ENCODE assay signal across 13 mouse cellular contexts in genomic region chr3:81661620-81662019, GRCm38 (mm10).
A peak's percentile ranks its signal among the peaks of the same experiment; 100 is the strongest.
DNase-seq lines count a peak whose midpoint lies in the region; ATAC-seq lines count a peak whose summit lies in the region.
"Had no signal": no experiment of that assay in that cellular context is flagged by ENCODE, and none has a peak within 500 bp of the region (broad histone marks: within the 10 kb centered on the region; RNA-seq: fewer than 3 reads in every experiment).

No protein-coding gene starts in this region.

- H3K4me1 ChIP-seq in hindbrain, embryonic 10.5 days (replicated peaks): peaks cover 19% of the 10 kb centered on the region
- no peaks in the 10 kb centered on the region; the same call in 1 of the 2 replicates for H3K4me1 ChIP-seq in midbrain, embryonic 14.5 days (ENCODE audit: control insufficient read depth, insufficient read depth, low read length)
- H3K4me1 ChIP-seq: liver, embryonic 15.5 days had no signal

- no peaks in the 10 kb centered on the region for H3K36me3 ChIP-seq in hindbrain, embryonic 10.5 days
- no peaks in the 10 kb centered on the region for H3K36me3 ChIP-seq in midbrain, embryonic 14.5 days (ENCODE audit: control insufficient read depth, insufficient read depth, low read length)
- H3K36me3 ChIP-seq: liver, embryonic 15.5 days had no signal

- peak; percentile 29 for DNase-seq in brain, adult 2 months (ENCODE audit: low read depth, low spot score)
- peak; percentile 68 for DNase-seq in embryo, embryonic 11 days
- peak; percentile 42 for DNase-seq in hindbrain, embryonic 10.5 days (ENCODE audit: low spot score)
- peak; percentile 64 for DNase-seq in midbrain, embryonic 14.5 days
- DNase-seq in adrenal gland, postnatal 4 days (ENCODE audit: low spot score in 2 of 2): no peak
- DNase-seq in gastrocnemius, adult 18-20 months (ENCODE audit: low spot score): no peak
- DNase-seq: adrenal gland, postnatal 25 days; cerebellum, postnatal 25 days; heart, postnatal 4 days; kidney, postnatal 10 days; thymus, postnatal 14 days had no signal

- no peak overlapping the region for H3K27ac ChIP-seq in hindbrain, embryonic 10.5 days
- H3K27ac ChIP-seq in midbrain, embryonic 14.5 days (replicated peaks; ENCODE audit: low read depth, low read length): no peak overlapping the region
- H3K27ac ChIP-seq: liver, embryonic 15.5 days had no signal

- H3K4me3 ChIP-seq in hindbrain, embryonic 10.5 days: no peak overlapping the region
- H3K4me3 ChIP-seq in midbrain, embryonic 14.5 days (replicated peaks; ENCODE audit: low read depth, low read length): no peak overlapping the region
- H3K4me3 ChIP-seq: liver, embryonic 15.5 days had no signal

- H3K27me3 ChIP-seq in hindbrain, embryonic 10.5 days (ENCODE audit: insufficient read depth, poor library complexity, severe bottlenecking): no peaks in the 10 kb centered on the region
- no peaks in the 10 kb centered on the region for H3K27me3 ChIP-seq in midbrain, embryonic 14.5 days (ENCODE audit: control insufficient read depth, insufficient read depth, low read length)
- H3K27me3 ChIP-seq: liver, embryonic 15.5 days had no signal

- ATAC-seq in midbrain, embryonic 14.5 days (ENCODE audit: low FRiP score, low TSS enrichment): peak; percentile 53; the same call in 1 of the 2 replicates
- no peak for ATAC-seq in cerebellum, adult (ENCODE audit: insufficient number of reproducible peaks, low FRiP score, low TSS enrichment)

- H3K4me2 ChIP-seq in midbrain, embryonic 14.5 days (ENCODE audit: low read length): no peak overlapping the region
- H3K4me2 ChIP-seq: liver, embryonic 15.5 days had no signal

- no peaks in the 10 kb centered on the region for H3K9me3 ChIP-seq in hindbrain, embryonic 10.5 days
- H3K9me3 ChIP-seq in midbrain, embryonic 14.5 days (ENCODE audit: control insufficient read depth, low read length): no peaks in the 10 kb centered on the region
- H3K9me3 ChIP-seq: liver, embryonic 15.5 days had no signal

- H3K9ac ChIP-seq in midbrain, embryonic 14.5 days (replicated peaks; ENCODE audit: low read length): no peak overlapping the region
- H3K9ac ChIP-seq: liver, embryonic 15.5 days had no signal

- 31% methylated on average over 1 of the region's 1 CpGs for WGBS in hindbrain, embryonic 10.5 days
- WGBS in midbrain, embryonic 14.5 days: 8% methylated on average over 1 of the region's 1 CpGs

Comparison
In these comparisons a context has a peak if more than half of its experiments do, and no peak if none do; other contexts are left out.
1. DNase-seq: peak in brain, adult 2 months (single experiment), embryo, embryonic 11 days (single experiment), hindbrain, embryonic 10.5 days (single experiment) and midbrain, embryonic 14.5 days (single experiment); none in adrenal gland, postnatal 4 days (0 of 2) and gastrocnemius, adult 18-20 months (single experiment).